In the genomic region with DNA sequence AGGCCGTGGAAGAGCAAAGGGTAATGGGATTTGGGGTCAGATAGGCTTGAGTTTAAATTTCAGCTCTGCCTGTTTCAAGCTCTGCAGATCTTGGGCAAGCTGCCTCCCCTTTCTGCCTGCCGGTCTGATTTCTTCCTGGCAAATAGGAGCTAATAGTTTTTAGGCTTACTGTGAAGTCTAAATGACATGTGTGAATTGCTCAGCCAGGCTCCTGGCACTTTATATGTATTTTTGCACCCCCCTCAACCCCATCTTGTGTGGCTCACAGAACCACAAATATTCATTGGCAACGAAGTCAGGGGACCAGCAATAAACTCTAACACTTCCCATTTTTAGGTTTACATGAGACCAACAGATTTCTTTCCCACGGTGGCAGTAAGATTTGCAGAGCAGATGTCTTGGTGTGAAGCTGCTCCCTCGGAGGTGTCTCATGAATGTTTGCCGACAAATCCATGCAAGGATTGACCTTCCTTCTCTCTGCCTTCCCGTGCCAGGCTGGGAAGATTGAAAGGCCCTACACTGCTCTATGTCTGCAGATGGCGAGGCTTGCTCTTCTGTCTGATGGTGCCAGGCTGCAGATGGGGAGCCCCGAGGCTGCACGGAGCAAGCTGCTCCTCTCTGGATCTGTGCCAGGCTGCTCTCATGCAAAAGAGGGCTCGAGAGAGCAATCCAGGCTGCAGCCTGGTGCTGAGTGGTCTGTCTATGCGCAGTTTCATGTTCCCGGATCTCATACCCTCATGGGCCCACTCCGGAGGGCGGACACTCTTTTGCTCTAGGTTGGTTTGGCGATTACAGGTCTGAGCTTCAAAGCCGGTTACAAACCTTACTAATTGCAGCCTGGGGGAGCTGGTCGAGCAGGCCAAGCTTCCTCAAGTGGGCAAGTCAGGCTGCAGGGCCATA, we compare ENCODE assay signal across 9 mouse cellular contexts. TPM values are rescaled to one million over a fixed set of nuclear protein-coding genes. Genes with fewer than 3 reads are reported as not detected.
A peak's percentile ranks its signal among the peaks of the same experiment; 100 is the strongest.
DNase-seq lines count a peak whose midpoint lies in the region; ATAC-seq and TF ChIP-seq lines count a peak whose summit lies in the region.
"Had no signal": no experiment of that assay in that cellular context is flagged by ENCODE, and none has a peak within 500 bp of the region (broad histone marks: within the 10 kb centered on the region; RNA-seq: fewer than 3 reads in every experiment).

No protein-coding gene starts in this region.

- no peak for TF ChIP-seq CTCF in forebrain, postnatal 0 days (IDR thresholded peaks at IDR 0.05; ENCODE audit: low read depth)

- WGBS in heart, embryonic 11.5 days (ENCODE audit: insufficient replicate concordance), result 33% methylated on average over 18 of the region's 18 CpGs
- WGBS in forebrain, postnatal 0 days, result 8% methylated on average over 18 of the region's 18 CpGs
- WGBS in kidney, embryonic 15.5 days, result 14% methylated on average over 18 of the region's 18 CpGs
- WGBS in limb, embryonic 13.5 days, result 15% methylated on average over 18 of the region's 18 CpGs
- WGBS in neural tube, embryonic 12.5 days, result 13% methylated on average over 18 of the region's 18 CpGs

- H3K4me1 ChIP-seq in heart, embryonic 11.5 days (ENCODE audit: control insufficient read depth, insufficient read depth, low read length), result peaks cover 15% of the 10 kb centered on the region
- peaks cover 8% of the 10 kb centered on the region for H3K4me1 ChIP-seq in brown adipose tissue, adult 24 weeks (ENCODE audit: control insufficient read depth, insufficient read depth, insufficient read length, low read length)
- H3K4me1 ChIP-seq in forebrain, postnatal 0 days (ENCODE audit: insufficient read depth), result peaks cover 22% of the 10 kb centered on the region
- H3K4me1 ChIP-seq in kidney, embryonic 15.5 days, result peaks cover 34% of the 10 kb centered on the region
- H3K4me1 ChIP-seq in limb, embryonic 13.5 days, result peaks cover 29% of the 10 kb centered on the region
- H3K4me1 ChIP-seq in neural tube, embryonic 12.5 days, result peaks cover 43% of the 10 kb centered on the region

- H3K9me3 ChIP-seq in heart, embryonic 11.5 days (replicated peaks; ENCODE audit: control insufficient read depth, low read length), result no peaks in the 10 kb centered on the region
- no peaks in the 10 kb centered on the region for H3K9me3 ChIP-seq in forebrain, postnatal 0 days (ENCODE audit: low read length)
- no peaks in the 10 kb centered on the region for H3K9me3 ChIP-seq in kidney, embryonic 15.5 days (replicated peaks)
- H3K9me3 ChIP-seq in limb, embryonic 13.5 days, result no peaks in the 10 kb centered on the region
- no peaks in the 10 kb centered on the region for H3K9me3 ChIP-seq in neural tube, embryonic 12.5 days

- no peak for DNase-seq in heart, adult 8-10 months (ENCODE audit: low spot score)
- DNase-seq in forebrain, postnatal 0 days, result peak; percentile 94

- H3K4me2 ChIP-seq in heart, embryonic 11.5 days, result peak overlapping the region; percentile 82
- H3K4me2 ChIP-seq in forebrain, postnatal 0 days (ENCODE audit: low read depth), result peak overlapping the region; percentile 86
- peak overlapping the region; percentile 93 for H3K4me2 ChIP-seq in kidney, embryonic 15.5 days
- H3K4me2 ChIP-seq in limb, embryonic 13.5 days (replicated peaks), result peak overlapping the region; percentile 78
- peak overlapping the region; percentile 82 for H3K4me2 ChIP-seq in neural tube, embryonic 12.5 days (replicated peaks)

- 0 out of 2 replicates have a peak, but pooled peaks have one; percentile 26 for ATAC-seq in heart, embryonic 11.5 days (replicated peaks; ENCODE audit: insufficient number of reproducible peaks, low FRiP score, low TSS enrichment)
- peak; percentile 97 for ATAC-seq in forebrain, postnatal 0 days
- peak; percentile 48 for ATAC-seq in kidney, embryonic 15.5 days (replicated peaks; ENCODE audit: low FRiP score)
- ATAC-seq in limb, embryonic 13.5 days (ENCODE audit: low FRiP score, low read depth), result peak; percentile 40; the same call in 1 of the 2 replicates
- ATAC-seq in neural tube, embryonic 12.5 days (ENCODE audit: low FRiP score, low read depth), result peak; percentile 86
- no peak for ATAC-seq in megakaryocyte-erythroid progenitor cell, adult 5-6 weeks (replicated peaks; ENCODE audit: low FRiP score, low TSS enrichment, poor library complexity, severe bottlenecking)
- ATAC-seq: Patski had no signal

- no peak overlapping the region for H3K27ac ChIP-seq in heart, embryonic 11.5 days (ENCODE audit: low read depth, low read length)
- no peak overlapping the region for H3K27ac ChIP-seq in brown adipose tissue, adult 24 weeks (replicated peaks; ENCODE audit: low read depth, low read length)
- H3K27ac ChIP-seq in forebrain, postnatal 0 days (ENCODE audit: low read depth, low read length), result peak overlapping the region; percentile 55; the same call in 1 of the 2 replicates
- H3K27ac ChIP-seq in kidney, embryonic 15.5 days, result peak overlapping the region; percentile 93
- H3K27ac ChIP-seq in limb, embryonic 13.5 days, result no peak overlapping the region
- H3K27ac ChIP-seq in neural tube, embryonic 12.5 days, result peak overlapping the region; percentile 79

- peak overlapping the region; percentile 46; the same call in 1 of the 2 replicates for H3K4me3 ChIP-seq in heart, embryonic 11.5 days (ENCODE audit: low read depth, low read length)
- H3K4me3 ChIP-seq in brown adipose tissue, adult 24 weeks (ENCODE audit: insufficient read depth, low read depth, low read length), result peak overlapping the region; percentile 55
- peak overlapping the region; percentile 45 for H3K4me3 ChIP-seq in forebrain, postnatal 0 days (ENCODE audit: low read depth, low read length)
- H3K4me3 ChIP-seq in kidney, embryonic 15.5 days (replicated peaks), result peak overlapping the region; percentile 56
- peak overlapping the region; percentile 41 for H3K4me3 ChIP-seq in limb, embryonic 13.5 days
- peak overlapping the region; percentile 49 for H3K4me3 ChIP-seq in neural tube, embryonic 12.5 days

- H3K36me3 ChIP-seq in heart, embryonic 11.5 days (ENCODE audit: control insufficient read depth, insufficient read depth, low read length), result no peaks in the 10 kb centered on the region
- no peaks in the 10 kb centered on the region for H3K36me3 ChIP-seq in forebrain, postnatal 0 days (ENCODE audit: insufficient read depth)
- H3K36me3 ChIP-seq in kidney, embryonic 15.5 days, result no peaks in the 10 kb centered on the region
- H3K36me3 ChIP-seq in limb, embryonic 13.5 days, result no peaks in the 10 kb centered on the region
- H3K36me3 ChIP-seq in neural tube, embryonic 12.5 days, result no peaks in the 10 kb centered on the region

- H3K27me3 ChIP-seq in heart, embryonic 11.5 days (ENCODE audit: control insufficient read depth, insufficient read depth, low read length), result peaks cover 75% of the 10 kb centered on the region
- H3K27me3 ChIP-seq in forebrain, postnatal 0 days (ENCODE audit: insufficient read depth, low read length), result no peaks in the 10 kb centered on the region
- H3K27me3 ChIP-seq in kidney, embryonic 15.5 days, result peaks cover 28% of the 10 kb centered on the region
- H3K27me3 ChIP-seq in limb, embryonic 13.5 days, result peaks cover 48% of the 10 kb centered on the region
- H3K27me3 ChIP-seq in neural tube, embryonic 12.5 days (replicated peaks), result 0 out of 2 replicates have a peak, but pooled peaks cover 8% of the 10 kb centered on the region
- H3K27me3 ChIP-seq: Patski had no signal

- no peak overlapping the region; the same call in 1 of the 2 replicates for H3K9ac ChIP-seq in heart, embryonic 11.5 days (ENCODE audit: low read depth, low read length)
- peak overlapping the region; percentile 40 for H3K9ac ChIP-seq in forebrain, postnatal 0 days
- peak overlapping the region; percentile 56 for H3K9ac ChIP-seq in kidney, embryonic 15.5 days
- H3K9ac ChIP-seq in limb, embryonic 13.5 days, result peak overlapping the region; percentile 48
- H3K9ac ChIP-seq in neural tube, embryonic 12.5 days, result peak overlapping the region; percentile 68

RNA-seq across cellular contexts. Expression of gene Rgs3, which starts 23.0 kb away (rescaled TPM):
- polyA plus RNA-seq in heart, embryonic 11.5 days (2014; fragmentation: Nextera tagmentation; extraction: Ambion mirVana), result 49.8 and 54.3 TPM in 2 replicates
- total RNA-seq in heart, adult 8-10 months (2022), result 10 to 100 TPM; 25.6 to 34.3 (median 30.5) TPM
- polyA plus RNA-seq in brown adipose tissue, adult 24 weeks (2012; ENCODE audit: insufficient read depth, insufficient read length, missing spikeins), result 49.5 and 102 TPM in 2 replicates
- 56.1 and 63.5 TPM in 2 replicates for total RNA-seq in forebrain, postnatal 0 days (2014; rRNA removed)
- 34.7 and 47.3 TPM in 2 replicates for polyA plus RNA-seq in forebrain, postnatal 0 days (2015; fragmentation: Nextera tagmentation; extraction: Ambion mirVana)
- polyA plus RNA-seq in kidney, embryonic 15.5 days (2015; fragmentation: Nextera tagmentation; extraction: Ambion mirVana), result 53.7 and 56.9 TPM in 2 replicates
- 50.3 and 52.8 TPM in 2 replicates for polyA plus RNA-seq in limb, embryonic 13.5 days (2015; fragmentation: Nextera tagmentation; extraction: Ambion mirVana)
- polyA plus RNA-seq in neural tube, embryonic 12.5 days (2016; fragmentation: Nextera tagmentation; extraction: Ambion mirVana), result 77.2 and 77.3 TPM in 2 replicates
- total RNA-seq in megakaryocyte-erythroid progenitor cell, adult 5-6 weeks (2014; fragmentation: Nextera tagmentation), result 0.68 and 11.0 TPM in 2 replicates
- total RNA-seq in megakaryocyte-erythroid progenitor cell, adult 5-6 weeks (2017), result 2.9 and 5.0 TPM in 2 replicates

RNA-seq across cellular contexts. Expression of gene 4933430I17Rik, which starts 57.4 kb away (rescaled TPM):
- 0.34 and 0.87 TPM in 2 replicates for polyA plus RNA-seq in heart, embryonic 11.5 days (2014; fragmentation: Nextera tagmentation; extraction: Ambion mirVana)
- total RNA-seq in heart, adult 8-10 months (2022), result under 1 TPM in 1 of 4 experiments, not detected in 3; 0.16 TPM
- not detected in 2 replicates for polyA plus RNA-seq in brown adipose tissue, adult 24 weeks (2012; ENCODE audit: insufficient read depth, insufficient read length, missing spikeins)
- 0.31 and 0.38 TPM in 2 replicates for total RNA-seq in forebrain, postnatal 0 days (2014; rRNA removed)
- 0.50 and 0.72 TPM in 2 replicates for polyA plus RNA-seq in forebrain, postnatal 0 days (2015; fragmentation: Nextera tagmentation; extraction: Ambion mirVana)
- 0.47 and 0.57 TPM in 2 replicates for polyA plus RNA-seq in kidney, embryonic 15.5 days (2015; fragmentation: Nextera tagmentation; extraction: Ambion mirVana)
- 0.60 and 0.61 TPM in 2 replicates for polyA plus RNA-seq in limb, embryonic 13.5 days (2015; fragmentation: Nextera tagmentation; extraction: Ambion mirVana)
- polyA plus RNA-seq in neural tube, embryonic 12.5 days (2016; fragmentation: Nextera tagmentation; extraction: Ambion mirVana), result 1.1 TPM in 2 replicates
- total RNA-seq in megakaryocyte-erythroid progenitor cell, adult 5-6 weeks (2014; fragmentation: Nextera tagmentation), result not detected in 2 replicates
- total RNA-seq in megakaryocyte-erythroid progenitor cell, adult 5-6 weeks (2017), result not detected in 2 replicates

RNA-seq across cellular contexts. Expression of gene Pole3, which starts 57.7 kb away (rescaled TPM):
- 59.4 and 64.1 TPM in 2 replicates for polyA plus RNA-seq in heart, embryonic 11.5 days (2014; fragmentation: Nextera tagmentation; extraction: Ambion mirVana)
- total RNA-seq in heart, adult 8-10 months (2022), result 10 to 100 TPM; 16.9 to 21.1 (median 17.9) TPM
- polyA plus RNA-seq in brown adipose tissue, adult 24 weeks (2012; ENCODE audit: insufficient read depth, insufficient read length, missing spikeins), result 41.9 and 44.2 TPM in 2 replicates
- total RNA-seq in forebrain, postnatal 0 days (2014; rRNA removed), result 29.1 and 36.6 TPM in 2 replicates
- polyA plus RNA-seq in forebrain, postnatal 0 days (2015; fragmentation: Nextera tagmentation; extraction: Ambion mirVana), result 52.2 and 68.3 TPM in 2 replicates
- 94.0 and 100 TPM in 2 replicates for polyA plus RNA-seq in kidney, embryonic 15.5 days (2015; fragmentation: Nextera tagmentation; extraction: Ambion mirVana)
- 86.3 and 93.9 TPM in 2 replicates for polyA plus RNA-seq in limb, embryonic 13.5 days (2015; fragmentation: Nextera tagmentation; extraction: Ambion mirVana)
- 82.9 and 88.6 TPM in 2 replicates for polyA plus RNA-seq in neural tube, embryonic 12.5 days (2016; fragmentation: Nextera tagmentation; extraction: Ambion mirVana)
- total RNA-seq in megakaryocyte-erythroid progenitor cell, adult 5-6 weeks (2014; fragmentation: Nextera tagmentation), result 84.0 and 122 TPM in 2 replicates
- total RNA-seq in megakaryocyte-erythroid progenitor cell, adult 5-6 weeks (2017), result 135 and 144 TPM in 2 replicates

Comparison
In these comparisons a context has a peak if more than half of its experiments do, and no peak if none do; other contexts are left out.
1. H3K27ac ChIP-seq: peak in forebrain, postnatal 0 days (single experiment), kidney, embryonic 15.5 days (single experiment) and neural tube, embryonic 12.5 days (single experiment); none in heart, embryonic 11.5 days (single experiment), brown adipose tissue, adult 24 weeks (single experiment) and limb, embryonic 13.5 days (single experiment).
2. Peak in every context shown above with its lines, with median percentiles within 50 percentile points of each other: H3K4me2 ChIP-seq and H3K4me3 ChIP-seq.